Mouse (Mus musculus): ENCODE data around the gene Mrps23.

Mrps23 gene

GRCm38 (mm10) chr11:88207697-88208096, 3.5 kb downstream of the Mrps23 start:
- no peak for DNase-seq (ENCODE audit: low read depth, low spot score)

- no peak for DNase-seq (ENCODE audit: low read depth, low spot score)
Observed at GRCm38 (mm10) chr11:88211824-88212582, 7.8 kb downstream of the Mrps23 start.

GRCm38 (mm10) chr11:88213757-88214156, 9.6 kb downstream of the Mrps23 start:
- DNase-seq (ENCODE audit: low read depth, low spot score) = no peak

GRCm38 (mm10) chr11:88214881-88215831, 11.0 kb downstream of the Mrps23 start:
- DNase-seq (ENCODE audit: low read depth, low spot score) = peak; percentile 57

GRCm38 (mm10) chr11:88216231-88216685, 12.1 kb downstream of the Mrps23 start:
- peak; percentile 78 for DNase-seq (ENCODE audit: low read depth, low spot score)

GRCm38 (mm10) chr11:88218155-88218554, 14.0 kb downstream of the Mrps23 start:
- no peak for DNase-seq (ENCODE audit: low read depth, low spot score)

- no peak for DNase-seq (ENCODE audit: low read depth, low spot score)
Observed at GRCm38 (mm10) chr11:88218586-88218985, 14.4 kb downstream of the Mrps23 start.

GRCm38 (mm10) chr11:88221929-88222475, 17.8 kb downstream of the Mrps23 start:
- no peak for DNase-seq (ENCODE audit: low read depth, low spot score)

GRCm38 (mm10) chr11:88227001-88227957, 23.1 kb downstream of the Mrps23 start:
- no peak for DNase-seq (ENCODE audit: low read depth, low spot score)

- no peak for DNase-seq (ENCODE audit: low read depth, low spot score)
Observed at GRCm38 (mm10) chr11:88231213-88231790, 27.1 kb downstream of the Mrps23 start.

GRCm38 (mm10) chr11:88233528-88234427, 29.6 kb downstream of the Mrps23 start:
- DNase-seq (ENCODE audit: low read depth, low spot score) = no peak

- no peak for DNase-seq (ENCODE audit: low read depth, low spot score)
Observed at GRCm38 (mm10) chr11:88234789-88235188, 30.6 kb downstream of the Mrps23 start.

GRCm38 (mm10) chr11:88235221-88236203, 31.3 kb downstream of the Mrps23 start:
- DNase-seq (ENCODE audit: low read depth, low spot score) = peak; percentile 51

- DNase-seq (ENCODE audit: low read depth, low spot score) = no peak
Observed at GRCm38 (mm10) chr11:88240275-88240674, 36.1 kb downstream of the Mrps23 start.

- DNase-seq (ENCODE audit: low read depth, low spot score) = peak; percentile 42
Observed at GRCm38 (mm10) chr11:88240736-88241353, 36.7 kb downstream of the Mrps23 start.

GRCm38 (mm10) chr11:88241468-88242301, 37.5 kb downstream of the Mrps23 start:
- DNase-seq (ENCODE audit: low read depth, low spot score) = no peak
